Mouse (Mus musculus): ENCODE measurements at regions not wholly inside any gene's neighbourhood (a gene's known extent, or its start where the extent isn't known, plus 50 kb on each side); places are given as distances from the start of the nearest gene placed in this dataset.

DNA sequence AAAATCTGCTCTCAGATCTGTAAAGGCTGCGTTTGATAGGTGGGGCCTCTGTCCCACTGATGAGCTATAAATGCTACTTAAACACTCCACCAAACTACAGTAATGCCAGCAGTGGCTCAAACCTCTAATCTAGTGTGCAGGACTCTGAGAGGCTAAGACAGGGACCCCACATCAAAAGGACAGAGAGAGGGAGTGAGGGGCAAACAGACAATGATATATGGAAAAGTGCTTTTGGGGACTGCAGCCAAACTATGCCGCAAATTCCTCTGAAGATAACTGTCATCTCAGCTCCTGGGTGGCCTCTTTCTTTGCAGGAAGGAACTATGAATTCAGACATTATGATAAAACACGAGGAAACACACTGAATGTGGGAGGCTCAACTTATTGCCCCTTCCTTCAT is 138.9 kb upstream of the Ddit4l start:
- no peak for DNase-seq (ENCODE audit: low read depth, low spot score)

- DNase-seq (ENCODE audit: low read depth, low spot score), result no peak
Measured at GRCm38 (mm10) chr3:137482971-137483370, 138.4 kb upstream of the Ddit4l start.

DNA sequence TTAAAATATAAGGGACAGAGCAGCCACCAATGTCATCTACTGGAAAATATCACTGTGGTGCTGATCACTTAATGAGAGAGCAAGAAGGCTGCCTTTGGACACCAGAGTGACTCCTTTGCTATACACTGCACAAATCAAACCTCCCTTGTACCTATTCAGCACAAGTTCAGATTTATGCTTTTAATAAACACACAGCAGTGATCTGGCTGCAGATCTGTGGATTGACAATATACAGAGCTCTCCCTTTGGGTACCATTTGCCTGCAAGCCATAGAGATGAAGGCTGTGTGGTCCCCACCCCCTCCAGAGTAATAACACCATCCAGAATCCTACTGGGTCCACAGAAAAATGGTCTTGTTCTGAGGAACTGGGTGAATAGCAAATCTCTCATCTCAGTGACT is 131.8 kb upstream of the Ddit4l start:
- no peak for DNase-seq (ENCODE audit: low read depth, low spot score)

DNA sequence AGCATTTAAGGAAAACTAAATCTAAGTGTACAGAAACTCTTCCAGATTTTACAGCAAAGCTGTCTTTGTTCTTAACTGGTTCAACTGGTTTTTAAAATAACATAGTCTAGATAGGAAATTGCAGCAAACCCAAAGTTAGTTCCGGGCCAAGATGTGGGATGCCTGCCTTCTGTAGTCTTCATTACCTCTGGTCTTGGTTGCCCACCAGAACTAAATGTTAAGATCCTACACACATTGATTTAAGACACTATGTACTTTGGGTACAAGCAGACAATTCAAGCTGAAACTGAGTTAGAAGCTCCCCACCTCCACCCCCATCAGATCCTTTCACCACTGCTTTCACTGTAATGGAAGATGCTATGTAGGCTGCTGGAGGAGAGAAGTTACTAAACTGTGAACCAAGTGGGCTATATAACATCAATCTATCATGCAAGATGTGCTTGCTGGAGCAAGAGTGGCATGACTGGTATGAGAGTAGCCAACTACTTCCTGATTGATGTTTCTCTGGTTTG is 129.8 kb upstream of the Ddit4l start:
- DNase-seq (ENCODE audit: low read depth, low spot score), result no peak

DNA sequence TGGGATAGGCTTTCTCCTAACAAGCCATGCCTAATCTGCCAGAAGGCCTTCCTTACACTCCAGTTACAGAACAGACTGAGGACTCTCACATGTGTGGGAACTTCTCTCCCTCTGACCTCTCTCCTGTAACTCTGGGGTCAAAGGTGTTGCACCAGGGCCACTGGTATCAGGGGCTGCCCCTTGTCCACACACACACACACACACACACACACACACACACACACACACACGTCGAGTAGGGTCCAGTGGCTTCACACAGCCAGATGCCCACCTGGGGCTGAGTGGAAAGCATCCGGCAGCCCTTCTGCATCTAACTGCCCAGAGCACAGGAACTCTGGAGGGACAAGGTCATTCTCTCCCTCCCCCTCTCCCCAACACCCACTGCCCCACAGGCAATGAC is 123.1 kb upstream of the Ddit4l start:
- no peak for DNase-seq (ENCODE audit: low read depth, low spot score)

DNA sequence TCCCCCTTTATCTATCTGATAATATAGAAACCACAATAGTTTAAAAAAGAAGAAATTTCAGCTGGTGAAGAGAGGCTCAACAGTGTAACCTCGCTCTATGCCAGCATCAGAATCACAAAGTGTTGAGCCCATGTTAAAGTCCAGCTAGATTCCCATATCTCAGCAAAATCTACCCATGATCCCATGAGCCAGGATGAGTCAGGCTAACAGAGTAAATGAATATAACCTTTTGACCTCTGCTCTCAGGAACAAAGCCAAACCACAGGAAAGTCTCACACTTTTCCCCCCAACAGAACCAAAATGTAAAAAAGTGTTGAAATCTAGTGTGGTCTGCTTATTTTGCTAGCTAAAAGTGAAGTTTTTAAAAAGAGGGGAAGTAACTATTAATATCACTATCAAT is 110.1 kb upstream of the Ddit4l start:
- DNase-seq (ENCODE audit: low read depth, low spot score), result no peak

DNA sequence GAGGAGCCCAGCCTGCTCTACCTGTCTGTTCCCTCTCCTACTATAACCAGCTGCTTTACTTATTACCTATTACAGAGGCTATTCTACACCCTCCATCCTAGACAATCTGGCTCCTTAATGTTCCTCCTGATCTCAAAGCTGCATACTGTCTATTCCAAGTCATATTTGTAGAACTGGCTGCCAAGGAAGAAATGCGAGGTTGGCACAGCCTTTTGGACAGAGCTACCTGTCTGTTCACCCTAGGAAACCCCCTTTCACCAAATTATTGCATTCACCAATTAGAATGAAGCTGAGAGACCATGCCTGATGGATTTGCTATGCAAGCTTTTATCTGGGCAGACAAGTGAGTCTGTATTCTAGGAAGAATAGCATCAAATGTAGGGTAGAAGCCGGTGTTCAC is 109.0 kb upstream of the Ddit4l start:
- no peak for DNase-seq (ENCODE audit: low read depth, low spot score)

DNA sequence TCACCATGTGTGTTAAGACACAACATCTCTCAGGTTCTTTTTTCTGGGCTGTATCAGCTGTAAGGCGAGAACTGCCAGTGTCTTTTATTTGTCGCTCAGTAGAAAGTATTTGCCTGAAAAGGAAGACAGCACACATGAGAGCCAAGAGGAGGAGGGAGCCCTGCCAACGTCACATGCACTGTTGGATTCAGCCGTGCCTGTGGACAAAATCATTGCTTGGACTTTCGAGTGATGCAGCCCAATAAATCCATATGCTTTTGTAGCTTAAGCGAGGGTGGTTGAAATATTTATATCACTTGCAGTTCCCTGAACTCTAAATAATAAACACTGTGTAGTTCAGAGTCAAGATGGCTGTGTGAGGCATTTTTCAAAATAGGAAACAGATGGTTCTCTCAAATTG is 108.4 kb upstream of the Ddit4l start:
- DNase-seq (ENCODE audit: low read depth, low spot score), result peak; percentile 17

GRCm38 (mm10) chr3:137514238-137514637 is 107.2 kb upstream of the Ddit4l start:
- DNase-seq (ENCODE audit: low read depth, low spot score), result no peak

- DNase-seq (ENCODE audit: low read depth, low spot score), result no peak
Measured at GRCm38 (mm10) chr3:137517433-137517832, 104.0 kb upstream of the Ddit4l start.

GRCm38 (mm10) chr3:137520191-137520590 is 101.2 kb upstream of the Ddit4l start:
- DNase-seq (ENCODE audit: low read depth, low spot score), result no peak

DNA sequence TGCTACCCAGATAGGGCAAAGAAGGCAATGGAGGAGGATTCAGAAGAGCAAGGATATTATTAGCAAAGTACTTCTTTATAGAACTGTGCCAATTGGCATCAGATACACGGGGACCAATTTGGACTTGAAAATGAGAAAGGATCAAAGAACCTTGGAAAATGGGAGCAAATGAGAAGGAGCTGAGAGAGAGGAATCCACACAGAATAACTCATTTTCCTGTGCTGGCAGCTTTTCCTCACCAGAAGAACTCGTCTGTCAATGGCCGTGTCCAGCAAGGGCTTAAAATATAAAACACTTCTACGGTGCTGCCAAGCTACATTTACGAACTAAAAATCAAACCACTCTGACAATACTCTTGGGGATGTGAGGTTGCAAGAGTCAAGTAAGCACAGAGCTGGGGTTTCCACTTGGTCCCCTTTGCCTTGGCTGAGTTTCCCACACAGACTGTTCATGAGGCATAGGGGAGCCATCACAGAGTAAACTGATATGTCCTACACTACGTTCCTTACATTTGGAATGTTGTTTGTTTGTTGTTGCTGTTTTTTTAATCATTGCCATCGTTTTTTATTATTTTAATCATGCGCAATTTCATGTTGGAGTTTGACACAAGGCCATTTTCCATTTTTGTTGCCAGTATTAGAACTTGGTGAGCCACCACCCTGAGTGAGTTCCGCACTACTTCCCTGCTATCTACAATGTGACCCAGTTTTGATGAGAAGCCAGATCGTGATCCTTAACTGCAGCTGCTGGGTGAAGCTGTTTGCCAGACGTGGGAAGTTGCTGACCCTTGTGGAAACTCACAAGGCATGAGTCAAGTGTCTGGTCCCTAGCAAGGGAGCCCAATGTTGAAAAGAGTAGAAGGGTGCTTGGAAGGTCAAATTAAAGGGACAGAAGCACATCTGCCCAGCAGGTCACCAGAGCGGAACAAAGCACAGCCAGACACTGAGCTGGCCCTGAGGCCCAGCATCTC is 95.5 kb upstream of the Ddit4l start:
- DNase-seq (ENCODE audit: low read depth, low spot score), result no peak

- no peak for DNase-seq (ENCODE audit: low read depth, low spot score)
Measured at GRCm38 (mm10) chr3:137529592-137529960, 91.8 kb upstream of the Ddit4l start.

DNA sequence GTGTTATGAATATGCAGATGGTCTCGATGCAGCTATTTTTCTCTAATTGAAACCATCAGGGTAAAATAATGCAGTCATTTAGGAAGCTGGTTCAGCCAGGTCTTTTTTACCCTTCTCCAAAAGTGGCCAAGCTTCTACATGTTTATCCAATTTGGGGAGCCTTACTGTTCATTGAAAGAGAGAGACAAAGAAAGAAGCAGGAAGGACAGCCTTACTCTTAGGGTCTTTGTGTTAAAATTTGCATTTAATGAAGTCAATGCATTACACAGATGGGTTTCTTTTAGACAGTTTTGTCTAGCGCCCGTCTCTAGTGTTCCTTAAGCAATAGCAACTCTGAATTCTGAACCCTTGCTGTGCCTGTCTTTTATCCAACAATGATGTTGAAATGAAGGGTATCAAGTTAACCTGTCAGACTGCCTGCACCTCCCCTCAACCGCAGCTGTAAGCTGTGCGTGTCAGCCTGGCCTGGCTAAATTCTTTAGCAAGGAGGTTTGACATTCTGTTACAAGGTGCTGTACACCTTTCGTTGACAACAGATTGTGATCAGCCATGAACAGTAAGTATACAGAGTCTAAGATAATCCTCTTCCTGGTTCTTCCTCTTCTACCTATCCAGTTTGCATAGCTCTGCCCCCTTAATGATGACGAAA is 91.3 kb upstream of the Ddit4l start:
- DNase-seq (ENCODE audit: low read depth, low spot score), result no peak

- no peak for DNase-seq (ENCODE audit: low read depth, low spot score)
Measured at GRCm38 (mm10) chr3:137541666-137542065, 79.7 kb upstream of the Ddit4l start.

DNA sequence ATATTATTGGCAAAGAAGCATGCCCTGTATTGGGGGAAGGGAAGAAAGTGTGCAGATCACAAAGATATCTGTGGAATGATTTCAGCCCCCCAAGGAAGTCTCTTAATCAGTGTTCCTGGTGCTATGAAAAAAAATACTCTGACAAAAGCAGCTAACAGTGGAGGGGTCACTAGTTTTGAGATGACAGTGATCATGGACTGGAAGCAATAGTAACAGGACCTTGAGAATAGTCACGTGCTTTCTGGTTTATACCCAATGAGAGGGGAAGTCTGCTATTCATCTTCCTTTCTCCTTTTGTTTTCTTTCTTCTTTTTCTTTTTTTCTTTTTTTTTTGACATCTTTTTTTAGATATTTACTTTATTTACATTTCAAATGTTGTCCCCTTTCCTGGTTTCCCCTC is 79.1 kb upstream of the Ddit4l start:
- no peak for DNase-seq (ENCODE audit: low read depth, low spot score)

DNA sequence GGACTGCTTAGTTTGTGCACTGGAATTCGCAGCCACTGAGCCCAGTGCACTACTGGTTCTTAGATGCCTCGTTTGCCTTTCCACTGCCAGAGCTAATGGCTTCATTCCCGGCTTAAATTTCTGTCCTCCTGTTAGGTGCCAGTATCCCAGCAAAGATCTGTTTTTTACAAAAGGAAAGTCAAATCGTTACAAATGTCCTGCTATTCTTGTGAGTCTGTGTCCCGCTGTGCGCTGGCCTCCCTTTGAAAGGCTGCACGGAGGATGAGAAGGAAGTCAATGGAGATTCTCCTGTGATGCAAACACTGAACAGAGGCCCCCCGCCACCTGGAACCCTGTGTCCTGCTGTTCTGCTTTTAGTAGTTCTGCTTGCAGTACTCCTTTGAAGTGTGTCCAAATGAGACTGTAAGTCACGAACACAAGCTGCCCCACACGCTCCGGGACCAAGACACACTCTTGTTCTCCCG is 74.0 kb upstream of the Ddit4l start:
- DNase-seq (ENCODE audit: low read depth, low spot score), result no peak

- DNase-seq (ENCODE audit: low read depth, low spot score), result peak; percentile 57
Measured at GRCm38 (mm10) chr3:137547938-137548337, 73.5 kb upstream of the Ddit4l start.

DNA sequence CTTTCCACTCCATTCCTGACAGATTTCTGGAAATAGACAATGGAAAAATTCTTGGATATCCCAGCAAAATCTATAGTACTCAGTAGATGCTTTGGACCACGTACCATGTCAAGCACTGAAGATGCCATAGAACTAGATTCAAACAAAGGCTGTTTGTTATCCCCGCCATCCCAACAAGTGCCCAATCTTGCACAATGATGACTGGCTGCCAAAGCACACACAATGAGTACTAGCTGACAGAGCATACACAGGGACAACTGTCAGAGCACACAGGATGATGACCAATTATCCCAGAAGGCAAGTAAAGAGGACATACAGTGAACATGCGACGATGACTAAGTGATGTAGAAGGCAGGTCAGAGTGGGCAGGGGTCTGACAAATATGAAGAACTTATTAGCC is 70.7 kb upstream of the Ddit4l start:
- DNase-seq (ENCODE audit: low read depth, low spot score), result no peak

DNA sequence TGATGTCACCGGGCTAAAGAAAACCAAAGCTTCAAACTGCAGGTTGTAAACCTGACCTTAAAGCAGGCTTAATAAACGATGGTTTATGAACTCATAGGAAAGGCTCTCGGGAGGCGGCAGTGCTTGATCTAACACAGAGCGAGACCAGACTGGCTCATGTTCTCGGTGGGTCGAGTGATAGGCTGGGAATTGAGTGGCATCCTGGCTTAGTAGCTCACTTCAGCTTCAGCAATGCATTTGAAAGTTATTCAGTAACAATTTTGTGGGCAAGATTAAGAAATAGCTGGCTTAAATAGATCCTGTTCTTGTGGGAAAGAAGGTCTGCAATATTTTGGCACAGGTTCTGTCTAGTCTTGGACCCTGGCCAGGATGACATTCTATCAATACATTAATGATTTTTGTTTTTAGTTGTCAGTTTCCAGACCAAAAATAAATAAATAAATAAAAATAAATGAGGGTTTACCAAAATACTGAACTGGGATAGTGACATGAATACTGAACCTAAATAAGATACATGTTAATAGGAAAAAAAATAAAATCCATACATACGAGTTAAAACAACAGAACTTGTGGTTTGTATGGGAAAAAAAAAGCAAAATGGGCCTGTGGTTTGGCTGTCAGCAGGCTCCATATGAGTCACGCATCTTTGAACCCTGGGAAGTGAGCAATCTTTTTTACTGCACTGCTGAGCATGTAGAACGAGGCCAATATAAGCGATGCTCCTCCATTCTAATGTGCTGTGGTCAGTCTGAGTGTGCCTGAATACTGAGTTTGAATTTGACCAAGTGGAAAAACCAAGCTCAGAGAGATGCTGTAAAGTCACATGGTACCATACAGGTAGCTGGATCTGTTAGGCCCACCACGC is 68.7 kb upstream of the Ddit4l start:
- DNase-seq (ENCODE audit: low read depth, low spot score), result no peak

DNA sequence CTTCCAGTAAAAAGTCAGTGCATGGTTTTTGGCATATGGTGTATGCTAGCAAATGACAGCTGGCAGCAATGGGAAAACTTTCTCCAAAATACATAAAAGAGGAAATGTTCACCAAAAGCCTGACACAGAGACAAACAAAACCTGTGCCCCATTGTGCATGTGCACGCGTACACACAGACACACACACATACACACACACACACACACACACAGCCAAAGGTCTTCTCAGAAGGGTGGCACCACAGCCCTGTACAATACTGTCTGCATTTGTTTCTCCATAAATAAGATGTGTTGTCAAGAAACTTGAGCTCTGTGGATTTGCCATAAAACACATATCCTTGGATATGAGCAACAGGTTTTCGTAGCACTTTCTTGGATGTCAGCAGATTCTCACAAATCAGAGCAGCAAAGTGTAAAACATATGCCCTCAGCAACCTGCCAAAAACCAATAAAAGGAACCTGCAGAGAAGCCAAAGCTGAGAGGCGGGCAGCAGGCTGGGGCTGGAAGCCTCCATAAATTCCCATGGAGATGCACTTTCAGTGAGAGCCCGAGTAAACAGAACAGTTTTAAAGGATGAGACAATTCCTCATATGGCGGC is 60.5 kb upstream of the Ddit4l start:
- DNase-seq (ENCODE audit: low read depth, low spot score), result peak; percentile 46

All from forelimb bud, embryonic 11.5 days (tissue).